Mouse (Mus musculus): Measurements from ENCODE around the gene Ggta1.

Ggta1 gene

GRCm38 (mm10) chr2:35490458-35491111, 27.6 kb upstream of the Ggta1 start:
- DNase-seq (ENCODE audit: low spot score) = no peak

GRCm38 (mm10) chr2:35487700-35488099, 24.7 kb upstream of the Ggta1 start:
- DNase-seq (ENCODE audit: low spot score) = no peak

- DNase-seq (ENCODE audit: low spot score) = no peak
These were observed 24.1 kb upstream of the Ggta1 start for GRCm38 (mm10) chr2:35486981-35487655.

- DNase-seq (ENCODE audit: low spot score) = no peak
These were observed 21.1 kb upstream of the Ggta1 start for GRCm38 (mm10) chr2:35484102-35484501.

GRCm38 (mm10) chr2:35483402-35483801, 20.4 kb upstream of the Ggta1 start:
- no peak for DNase-seq (ENCODE audit: low spot score)

GRCm38 (mm10) chr2:35481322-35481990, 18.4 kb upstream of the Ggta1 start:
- DNase-seq (ENCODE audit: low spot score) = no peak

- DNase-seq (ENCODE audit: low spot score) = no peak
These were observed 17.0 kb upstream of the Ggta1 start for GRCm38 (mm10) chr2:35480073-35480472.

- DNase-seq (ENCODE audit: low spot score) = no peak
These were observed 15.7 kb upstream of the Ggta1 start for GRCm38 (mm10) chr2:35478812-35479122.

- DNase-seq (ENCODE audit: low spot score) = no peak
These were observed 15.2 kb upstream of the Ggta1 start for GRCm38 (mm10) chr2:35477999-35478811.

GRCm38 (mm10) chr2:35477321-35477720, 14.3 kb upstream of the Ggta1 start:
- DNase-seq (ENCODE audit: low spot score) = no peak

- no peak for DNase-seq (ENCODE audit: low spot score)
These were observed 11.9 kb upstream of the Ggta1 start for GRCm38 (mm10) chr2:35474916-35475315.

- no peak for DNase-seq (ENCODE audit: low spot score)
These were observed 6.2 kb upstream of the Ggta1 start for GRCm38 (mm10) chr2:35469266-35469665.

GRCm38 (mm10) chr2:35468276-35468675, 5.2 kb upstream of the Ggta1 start:
- DNase-seq (ENCODE audit: low spot score) = no peak

- DNase-seq (ENCODE audit: low spot score) = no peak
These were observed 4.8 kb upstream of the Ggta1 start for GRCm38 (mm10) chr2:35467855-35468254.

- no peak for DNase-seq (ENCODE audit: low spot score)
These were observed 2.6 kb upstream of the Ggta1 start for GRCm38 (mm10) chr2:35465677-35466076.

- DNase-seq (ENCODE audit: low spot score) = no peak
These were observed 1.5 kb upstream of the Ggta1 start for GRCm38 (mm10) chr2:35464548-35464947.

- DNase-seq (ENCODE audit: low spot score) = no peak
These were observed 1.1 kb upstream of the Ggta1 start for GRCm38 (mm10) chr2:35464089-35464534.

GRCm38 (mm10) chr2:35463372-35464088, 499 bp upstream of the Ggta1 start:
- no peak for DNase-seq (ENCODE audit: low spot score)

GRCm38 (mm10) chr2:35461971-35462787, 852 bp downstream of the Ggta1 start:
- DNase-seq (ENCODE audit: low spot score) = no peak

- no peak for DNase-seq (ENCODE audit: low spot score)
These were observed 1.7 kb downstream of the Ggta1 start for GRCm38 (mm10) chr2:35461131-35461947.
